Mouse (Mus musculus) cortical plate, adult 2 months (tissue): Measurements from ENCODE around the gene Ebf4.

Source experiments
- CTCF ChIP-seq: fragments of 200-500 bp; IDR thresholded peaks from 2 replicates; pipeline ENCODE4 v1.5.1; 2011; ENCODE audit warnings: mild to moderate bottlenecking, control low read depth, low read length; ENCODE audit not compliant: insufficient read depth; ENCODE audit errors: extremely low read depth
- POLR2A ChIP-seq: fragments of 200-500 bp; IDR thresholded peaks from 2 replicates; pipeline ENCODE4 v1.6.1; 2011; ENCODE audit warnings: mild to moderate bottlenecking, low read length, control low read depth; ENCODE audit not compliant: insufficient read depth; ENCODE audit errors: extremely low read depth

DNA sequence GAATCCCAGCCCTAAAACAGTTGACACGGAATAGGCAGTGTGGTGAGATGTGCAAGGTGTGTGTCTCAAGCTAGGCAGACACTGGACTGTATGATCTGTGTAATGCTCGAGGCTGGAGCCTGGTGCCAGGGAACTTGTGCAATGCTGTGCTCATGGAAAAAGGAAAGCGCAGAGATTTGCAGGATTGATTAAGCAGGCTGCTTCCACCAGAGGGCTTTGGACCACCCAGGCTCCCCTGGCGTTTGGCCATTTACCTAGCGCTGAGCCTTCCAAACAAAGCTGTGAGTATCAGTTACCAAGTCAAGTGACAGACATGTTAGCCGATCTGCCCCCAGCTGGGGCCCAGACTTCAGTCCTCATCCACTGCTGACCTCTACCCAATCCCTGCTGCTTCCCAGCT is 113.2 kb downstream of the Ebf4 start:
- TF ChIP-seq CTCF, result no peak
- TF ChIP-seq POLR2A, result no peak
